Mouse (Mus musculus) adrenal gland, adult 2 months (tissue): ENCODE measurements around the gene Gart. TPM values are rescaled to one million over a fixed set of nuclear protein-coding genes. Genes with fewer than 3 reads are reported as not detected.

Source experiments
- polyA plus RNA-seq: library from polyadenylated mRNA; depleted of rRNA; stranded (reverse); fragments of >200 nt; gene quantifications from 2 replicates; pipeline ENCODE4 v1.2.3, GENCODE M21; 2012; rRNA removed
- total RNA-seq, 2 experiments: library from RNA; stranded (reverse); gene quantifications; 2 replicates each; pipeline ENCODE4 v1.2.3; 2021

Gene Gart
- total and polyA plus RNA-seq, 3 experiments: 22.5 to 114 (median 112) TPM

Other genes starting within 250 kb of the Gart start
- gene Il10rb, start 240.8 kb downstream of the Gart start, total RNA-seq: 100 to 1,000 TPM; 255 to 258 TPM
- gene Il10rb, start 240.8 kb downstream of the Gart start, polyA plus RNA-seq: 97.1 and 107 TPM in 2 replicates
- gene Ifnar1, start 161.7 kb downstream of the Gart start, total RNA-seq: 10 to 100 TPM; 66.1 to 71.3 TPM
- 10.9 and 11.3 TPM in 2 replicates for gene Ifnar1, start 161.7 kb downstream of the Gart start, polyA plus RNA-seq
- 10 to 100 TPM; 19.9 to 34.0 TPM for gene Ifngr2, start 99.9 kb downstream of the Gart start, total RNA-seq
- 25.1 and 39.2 TPM in 2 replicates for gene Ifngr2, start 99.9 kb downstream of the Gart start, polyA plus RNA-seq
- gene Tmem50b, start 49.2 kb downstream of the Gart start, total RNA-seq: 10 to 100 TPM; 60.0 to 62.2 TPM
- 27.4 and 34.4 TPM in 2 replicates for gene Tmem50b, start 49.2 kb downstream of the Gart start, polyA plus RNA-seq
- 10 to 100 TPM; 10.3 to 16.6 TPM for gene Dnajc28, start 27.9 kb downstream of the Gart start, total RNA-seq
- gene Dnajc28, start 27.9 kb downstream of the Gart start, polyA plus RNA-seq: 0.64 and 0.70 TPM in 2 replicates
- 100 to 1,000 TPM; 190 to 239 TPM for gene Son, start 554 bp upstream of the Gart start, total RNA-seq
- gene Son, start 554 bp upstream of the Gart start, polyA plus RNA-seq: 104 and 109 TPM in 2 replicates
- 1 to 10 TPM; 4.6 to 5.3 TPM for gene Donson, start 41.8 kb upstream of the Gart start, total RNA-seq
- gene Donson, start 41.8 kb upstream of the Gart start, polyA plus RNA-seq: 5.6 and 7.7 TPM in 2 replicates
- 10 to 100 TPM; 36.2 to 54.9 TPM for gene Cryzl1, start 82.0 kb upstream of the Gart start, total RNA-seq
- gene Cryzl1, start 82.0 kb upstream of the Gart start, polyA plus RNA-seq: 12.2 and 12.6 TPM in 2 replicates
- gene Itsn1, start 82.3 kb upstream of the Gart start, total RNA-seq: 10 to 100 TPM; 39.5 to 49.2 TPM
- 33.1 and 37.0 TPM in 2 replicates for gene Itsn1, start 82.3 kb upstream of the Gart start, polyA plus RNA-seq